Mouse (Mus musculus): Measurements from ENCODE around the gene Gm3371. TPM values are rescaled to one million over a fixed set of nuclear protein-coding genes. Genes with fewer than 3 reads are reported as not detected.
"Not testable (repeated sequence)": the region's sequence is repeated elsewhere in the genome, so short reads cannot be mapped to it uniquely, and the experiment has no call there.

Gene Gm3371
- polyA plus RNA-seq (2015; fragmentation: Nextera tagmentation; extraction: Ambion mirVana), result not detected in 2 replicates

GRCm38 (mm10) chr14:44410588-44410987, at the start of gene Gm3371:
Gene Gm3371 (minus strand): TSS chr14:44410688.
- not testable (repeated sequence) for ATAC-seq (ENCODE audit: insufficient read depth, low FRiP score, low read depth); H3K9me3 ChIP-seq; H3K4me3 ChIP-seq (replicated peaks); H3K4me1 ChIP-seq; H3K4me2 ChIP-seq; H3K36me3 ChIP-seq; H3K27ac ChIP-seq; H3K9ac ChIP-seq; H3K27me3 ChIP-seq (replicated peaks)
- no CpG with 5 or more reads among the region's 2 CpGs for WGBS

DNA sequence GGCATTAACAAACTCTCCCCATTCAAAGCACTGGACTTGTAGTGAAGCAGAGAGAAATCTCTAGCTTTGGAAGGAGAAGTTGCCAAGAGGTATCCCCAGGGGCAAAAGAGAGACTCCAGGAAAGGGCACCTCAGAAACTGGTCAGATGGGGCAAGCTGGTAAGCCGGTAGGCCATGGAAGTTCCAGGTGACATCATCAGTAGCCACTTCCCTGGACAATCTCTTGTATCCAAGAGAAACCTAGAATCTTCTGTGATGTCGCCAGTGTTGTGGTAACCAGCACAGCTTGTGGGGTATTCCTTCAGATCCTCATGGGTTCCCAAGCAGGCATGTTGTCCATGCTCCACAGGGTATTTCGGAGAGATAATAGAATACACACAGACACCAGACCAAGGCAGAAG, 22.8 kb upstream of the Gm3371 start, which contains the start of gene Gm8232:
Gm8232 (plus strand) TSS at position 301 of the 400 bp plus-strand sequence.
- not testable (repeated sequence) for H3K4me2 ChIP-seq; H3K36me3 ChIP-seq; ATAC-seq (ENCODE audit: insufficient read depth, low FRiP score, low read depth); H3K27me3 ChIP-seq (replicated peaks); H3K4me3 ChIP-seq (replicated peaks); H3K9ac ChIP-seq; H3K27ac ChIP-seq; H3K9me3 ChIP-seq; H3K4me1 ChIP-seq
- WGBS, result 77% methylated on average over 3 of the region's 3 CpGs

DNA sequence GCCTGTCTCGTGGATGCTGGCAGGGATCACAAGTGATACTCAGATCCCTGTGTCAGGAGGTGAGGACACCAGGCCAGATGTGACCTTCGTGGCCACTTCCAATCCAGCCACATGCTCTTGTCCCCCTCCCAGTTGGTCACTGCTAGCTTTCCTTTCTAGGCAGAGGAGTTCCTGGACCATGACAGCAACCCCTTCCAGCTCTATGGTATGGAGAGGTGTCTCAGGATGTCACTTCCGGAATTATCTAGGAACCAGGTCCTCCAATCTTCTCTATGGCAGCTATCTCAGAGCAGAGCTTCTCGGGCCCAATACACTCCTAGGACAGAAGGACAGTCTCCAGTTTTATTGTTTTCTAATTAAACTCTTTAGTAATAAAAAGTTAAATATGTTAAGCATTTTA, 26.3 kb downstream of the Gm3371 start:
- not testable (repeated sequence) for ATAC-seq (ENCODE audit: insufficient read depth, low FRiP score, low read depth); H3K4me3 ChIP-seq (replicated peaks); H3K9me3 ChIP-seq; H3K27me3 ChIP-seq (replicated peaks); H3K9ac ChIP-seq; H3K4me2 ChIP-seq; H3K27ac ChIP-seq; H3K36me3 ChIP-seq; H3K4me1 ChIP-seq
- WGBS, result 75% methylated on average over 4 of the region's 4 CpGs

DNA sequence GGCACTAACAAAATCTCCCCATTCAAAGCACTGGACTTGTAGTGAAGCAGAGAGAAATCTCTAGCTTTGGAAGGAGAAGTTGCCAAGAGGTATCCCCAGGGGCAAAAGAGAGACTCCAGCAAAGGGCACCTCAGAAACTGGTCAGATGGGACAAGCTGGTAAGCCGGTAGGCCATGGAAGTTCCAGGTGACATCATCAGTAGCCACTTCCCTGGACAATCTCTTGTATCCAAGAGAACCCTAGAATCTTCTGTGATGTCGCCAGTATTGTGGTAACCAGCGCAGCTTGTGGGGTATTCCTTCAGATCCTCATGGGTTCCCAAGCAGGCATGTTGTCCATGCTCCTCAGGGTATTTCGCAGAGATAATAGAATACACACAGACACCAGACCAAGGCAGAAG, 45.4 kb downstream of the Gm3371 start, which contains the start of gene Gm8229:
Gm8229 (plus strand) TSS at position 301 of the 400 bp plus-strand sequence.
- 85% methylated on average over 4 of the region's 4 CpGs for WGBS
- not testable (repeated sequence) for H3K4me2 ChIP-seq; H3K4me1 ChIP-seq; H3K9me3 ChIP-seq; H3K9ac ChIP-seq; H3K27ac ChIP-seq; H3K27me3 ChIP-seq (replicated peaks); ATAC-seq (ENCODE audit: insufficient read depth, low FRiP score, low read depth); H3K36me3 ChIP-seq; H3K4me3 ChIP-seq (replicated peaks)

GRCm38 (mm10) chr14:44362301-44362700, 48.2 kb downstream of the Gm3371 start:
- not testable (repeated sequence) for H3K9me3 ChIP-seq; H3K4me3 ChIP-seq (replicated peaks); H3K4me2 ChIP-seq; H3K27me3 ChIP-seq (replicated peaks); H3K27ac ChIP-seq; H3K36me3 ChIP-seq; ATAC-seq (ENCODE audit: insufficient read depth, low FRiP score, low read depth); H3K4me1 ChIP-seq; H3K9ac ChIP-seq

- not testable (repeated sequence) for H3K27me3 ChIP-seq (replicated peaks); H3K4me3 ChIP-seq (replicated peaks); H3K4me2 ChIP-seq; ATAC-seq (ENCODE audit: insufficient read depth, low FRiP score, low read depth); H3K9ac ChIP-seq; H3K27ac ChIP-seq; H3K36me3 ChIP-seq; H3K9me3 ChIP-seq; H3K4me1 ChIP-seq
- 32% methylated on average over 2 of the region's 2 CpGs for WGBS
Measured at GRCm38 (mm10) chr14:44361416-44361815, 49.1 kb downstream of the Gm3371 start.

Other genes with a start within 250 kb of the Gm3371 start
- not detected in 2 replicates for gene Gm8212, start 213.0 kb downstream of the Gm3371 start, polyA plus RNA-seq (2015; fragmentation: Nextera tagmentation; extraction: Ambion mirVana)
- gene 4930503E14Rik, start 197.4 kb downstream of the Gm3371 start, polyA plus RNA-seq (2015; fragmentation: Nextera tagmentation; extraction: Ambion mirVana), result not detected in 2 replicates
- not detected in 2 replicates for gene Gm8220, start 125.1 kb downstream of the Gm3371 start, polyA plus RNA-seq (2015; fragmentation: Nextera tagmentation; extraction: Ambion mirVana)
- not detected in 2 replicates for gene Gm5930, start 72.1 kb downstream of the Gm3371 start, polyA plus RNA-seq (2015; fragmentation: Nextera tagmentation; extraction: Ambion mirVana)
- gene Gm8229, start 45.3 kb downstream of the Gm3371 start, polyA plus RNA-seq (2015; fragmentation: Nextera tagmentation; extraction: Ambion mirVana), result not detected in 2 replicates
- gene Gm8232, start 22.9 kb upstream of the Gm3371 start, polyA plus RNA-seq (2015; fragmentation: Nextera tagmentation; extraction: Ambion mirVana), result not detected in 2 replicates
- not detected in 2 replicates for gene BC061237, start 81.8 kb upstream of the Gm3371 start, polyA plus RNA-seq (2015; fragmentation: Nextera tagmentation; extraction: Ambion mirVana)
- not detected in 2 replicates for gene Gm17093, start 107.6 kb upstream of the Gm3371 start, polyA plus RNA-seq (2015; fragmentation: Nextera tagmentation; extraction: Ambion mirVana)
- not detected in 2 replicates for gene Gm8247, start 172.5 kb upstream of the Gm3371 start, polyA plus RNA-seq (2015; fragmentation: Nextera tagmentation; extraction: Ambion mirVana)
- gene Gm5624, start 217.2 kb upstream of the Gm3371 start, polyA plus RNA-seq (2015; fragmentation: Nextera tagmentation; extraction: Ambion mirVana), result not detected in 2 replicates

All from stomach, embryonic 15.5 days (tissue).